Mouse (Mus musculus) adipocyte (in vitro differentiated cells): ENCODE data around the gene Crls1.

ENCODE experiments used
- DNase-seq: peaks from one replicate; pipeline ENCODE4 v3.0.0-alpha.2; 2016; ENCODE audit warnings: low spot score

Crls1 gene

GRCm38 (mm10) chr2:132846407-132847358 lies at the start of gene Crls1:
Gene Crls1 (plus strand): TSS chr2:132846666.
- peak; percentile 95 for DNase-seq

GRCm38 (mm10) chr2:132802976-132803375 lies 43.5 kb upstream of the Crls1 start:
- DNase-seq, result no peak

- peak; percentile 98 for DNase-seq
These were observed 30.7 kb upstream of the Crls1 start, which contains the start of the genes Trmt6 and Mcm8 for GRCm38 (mm10) chr2:132815608-132816314. Gene Trmt6 (minus strand): TSS chr2:132816055. Gene Mcm8 (plus strand): TSS chr2:132816141.

- DNase-seq, result no peak
These were observed 5.4 kb upstream of the Crls1 start for GRCm38 (mm10) chr2:132841071-132841470.

- DNase-seq, result no peak
These were observed 1.1 kb downstream of the Crls1 start for GRCm38 (mm10) chr2:132847581-132847980.

GRCm38 (mm10) chr2:132848361-132848760 lies 1.9 kb downstream of the Crls1 start:
- peak; percentile 33 for DNase-seq

- DNase-seq, result peak; percentile 52
These were observed 2.7 kb downstream of the Crls1 start for GRCm38 (mm10) chr2:132849141-132849540.

- no peak for DNase-seq
These were observed 6.6 kb downstream of the Crls1 start for GRCm38 (mm10) chr2:132853051-132853450.

- DNase-seq, result peak; percentile 27
These were observed 9.9 kb downstream of the Crls1 start for GRCm38 (mm10) chr2:132856333-132856732.

GRCm38 (mm10) chr2:132860435-132860834 lies 14.0 kb downstream of the Crls1 start:
- DNase-seq, result no peak

GRCm38 (mm10) chr2:132861456-132861855 lies 15.0 kb downstream of the Crls1 start:
- no peak for DNase-seq

- no peak for DNase-seq
These were observed 16.9 kb downstream of the Crls1 start for GRCm38 (mm10) chr2:132863325-132863724.

GRCm38 (mm10) chr2:132867521-132867920 lies 21.1 kb downstream of the Crls1 start:
- DNase-seq, result no peak

- DNase-seq, result peak; percentile 68
These were observed 23.2 kb downstream of the Crls1 start for GRCm38 (mm10) chr2:132869682-132870081.

GRCm38 (mm10) chr2:132870286-132870685 lies 23.8 kb downstream of the Crls1 start:
- DNase-seq, result no peak

GRCm38 (mm10) chr2:132871663-132872062 lies 25.2 kb downstream of the Crls1 start:
- DNase-seq, result peak; percentile 76

- DNase-seq, result peak; percentile 67
These were observed 27.3 kb downstream of the Crls1 start for GRCm38 (mm10) chr2:132873657-132874326.

GRCm38 (mm10) chr2:132876991-132877390 lies 30.5 kb downstream of the Crls1 start:
- DNase-seq, result peak; percentile 63

GRCm38 (mm10) chr2:132879261-132880044 lies 33.0 kb downstream of the Crls1 start:
- DNase-seq, result no peak

- no peak for DNase-seq
These were observed 34.6 kb downstream of the Crls1 start, which contains the start of gene Lrrn4 for GRCm38 (mm10) chr2:132880844-132881645. Gene Lrrn4 (minus strand): TSS chr2:132880891.
